Mouse (Mus musculus) embryonic facial prominence, embryonic 12.5 days (tissue): Measurements from ENCODE around the gene Rnf151. TPM values are rescaled to one million over a fixed set of nuclear protein-coding genes. Genes with fewer than 3 reads are reported as not detected.

Source experiments
- ATAC-seq: fragments of 200-750 bp; cut with Nextera tagmentation; 2 replicates; pipeline ENCODE4 v1.8.0; 2017; ENCODE audit not compliant: insufficient number of reproducible peaks, insufficient read depth, low FRiP score, low TSS enrichment
- H3K27ac ChIP-seq: fragments of 300-500 bp; sonication (generic); 2 replicates; pipeline ENCODE4 v1.5.1; 2016; ENCODE audit warnings: mild to moderate bottlenecking
- H3K27me3 ChIP-seq: fragments of 300-500 bp; sonication (generic); 2 replicates; pipeline ENCODE4 v1.6.1; 2016; ENCODE audit warnings: mild to moderate bottlenecking, moderate library complexity
- H3K36me3 ChIP-seq: fragments of 300-500 bp; sonication (generic); 2 replicates; pipeline ENCODE4 v1.6.1; 2016; ENCODE audit warnings: mild to moderate bottlenecking
- H3K4me1 ChIP-seq: fragments of 300-500 bp; sonication (generic); 2 replicates; pipeline ENCODE4 v1.6.1; 2016
- H3K4me2 ChIP-seq: fragments of 300-500 bp; sonication (generic); replicated peaks from 2 replicates; pipeline ENCODE4 v1.6.1; 2016; ENCODE audit warnings: mild to moderate bottlenecking, moderate library complexity
- H3K4me3 ChIP-seq: fragments of 300-500 bp; sonication (generic); 2 replicates; pipeline ENCODE4 v1.5.1; 2016; ENCODE audit warnings: mild to moderate bottlenecking
- H3K9ac ChIP-seq: fragments of 300-500 bp; sonication (generic); 2 replicates; pipeline ENCODE4 v1.6.1; 2016; ENCODE audit warnings: mild to moderate bottlenecking, moderate library complexity
- H3K9me3 ChIP-seq: fragments of 300-500 bp; sonication (generic); 2 replicates; pipeline ENCODE4 v1.6.1; 2016; ENCODE audit warnings: mild to moderate bottlenecking, moderate library complexity
- WGBS: fragments of 180-500 bp; shearing (Covaris S2); methylation state at CpG from one replicate; pipeline ENCODE4 v1.1.7; 2016; 5-methylcytosine and 5-hydroxymethylcytosine counted together
- polyA plus RNA-seq: library from polyadenylated mRNA; unstranded; fragments of >200 nt; fragmentation: Nextera tagmentation; extraction: Ambion mirVana; gene quantifications from 2 replicates; pipeline ENCODE4 v1.2.1, GENCODE M21; 2016

The Rnf151 gene
- 0.22 TPM in 1 of 2 replicates, not detected in the other for polyA plus RNA-seq

- Histone ChIP-seq H3K4me3 (peak within 1 kb of the TSS; percentile 84), H3K4me2 (peak within 1 kb of the TSS; percentile 66), H3K9me3 (no peaks in the 10 kb centered on the region), H3K27me3 (no peaks in the 10 kb centered on the region), H3K4me1 (peaks cover 23% of the 10 kb centered on the region), H3K9ac (peak within 1 kb of the TSS; percentile 87), H3K27ac (no peak within 1 kb of the TSS), H3K36me3 (peaks cover 45% of the 10 kb centered on the region)
- no peak for ATAC-seq
- WGBS, result 84% methylated on average over 4 of the region's 4 CpGs
Measured at GRCm38 (mm10) chr17:24717943-24718342, at the start of gene Rnf151, which contains the start of gene Rps2. Rnf151 (minus strand) TSS chr17:24718063. Rps2 (plus strand) TSS chr17:24718116.

- Histone ChIP-seq H3K27ac (0 out of 2 replicates have a peak overlapping the region, but pooled peaks have one; percentile 23), H3K9me3 (no peaks in the 10 kb centered on the region), H3K9ac (no peak overlapping the region), H3K4me1 (peaks cover 47% of the 10 kb centered on the region), H3K4me2 (no peak overlapping the region), H3K36me3 (no peaks in the 10 kb centered on the region), H3K4me3 (no peak overlapping the region), H3K27me3 (no peaks in the 10 kb centered on the region; the same call in 1 of the 2 replicates)
- no peak for ATAC-seq
- 25% methylated on average over 12 of the region's 12 CpGs for WGBS
Measured at GRCm38 (mm10) chr17:24766266-24766875, 48.5 kb upstream of the Rnf151 start.

DNA sequence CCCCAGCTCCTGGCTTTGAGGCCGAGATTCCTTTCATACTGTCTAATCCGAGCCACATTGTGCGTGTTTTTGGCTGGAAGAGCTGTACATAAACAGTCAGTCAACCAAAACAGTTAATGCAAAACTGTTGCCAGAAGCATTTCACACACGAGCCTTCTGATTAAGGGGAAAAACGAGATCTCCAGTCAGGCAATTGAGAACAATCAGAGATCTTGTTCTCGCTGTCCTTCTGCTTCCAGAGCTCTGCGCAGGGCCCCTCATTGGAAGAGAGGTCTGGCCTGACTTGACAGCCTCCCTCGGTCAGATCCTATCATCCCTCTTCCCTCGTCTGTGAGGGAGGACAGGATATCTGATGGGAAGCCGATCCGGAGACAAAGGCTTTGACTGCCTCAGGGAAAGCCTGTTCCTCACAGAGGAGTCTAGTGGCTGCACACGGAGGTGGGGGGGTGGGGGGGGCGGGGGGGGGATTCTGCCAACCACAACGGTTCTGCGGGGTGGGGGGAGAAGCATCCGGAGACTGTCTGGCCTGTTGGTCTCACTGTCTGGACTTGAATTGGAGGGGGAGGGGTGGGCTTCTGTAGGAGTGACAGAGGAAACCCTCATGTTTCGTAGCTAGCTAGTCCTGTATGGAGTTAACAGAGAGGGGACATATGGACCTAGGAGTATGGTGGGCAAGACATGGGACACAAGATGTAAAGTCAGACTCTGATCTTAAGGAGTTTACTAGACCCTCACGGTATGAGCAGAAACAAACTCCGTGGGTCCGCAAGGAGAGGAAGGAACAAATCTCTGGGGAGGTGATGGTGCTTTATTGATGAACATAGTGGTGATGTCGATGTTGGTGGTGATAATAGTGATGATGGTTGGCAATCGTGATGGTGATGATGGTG, 47.4 kb upstream of the Rnf151 start:
- Histone ChIP-seq H3K9me3 (no peaks in the 10 kb centered on the region), H3K27me3 (no peaks in the 10 kb centered on the region; the same call in 1 of the 2 replicates), H3K27ac (peak overlapping the region; percentile 85), H3K4me3 (no peak overlapping the region), H3K4me1 (peaks cover 53% of the 10 kb centered on the region), H3K9ac (no peak overlapping the region), H3K36me3 (no peaks in the 10 kb centered on the region), H3K4me2 (0 out of 2 replicates have a peak overlapping the region, but pooled peaks have one; percentile 21)
- WGBS, result 34% methylated on average over 21 of the region's 22 CpGs
- ATAC-seq, result peak; percentile 66

DNA sequence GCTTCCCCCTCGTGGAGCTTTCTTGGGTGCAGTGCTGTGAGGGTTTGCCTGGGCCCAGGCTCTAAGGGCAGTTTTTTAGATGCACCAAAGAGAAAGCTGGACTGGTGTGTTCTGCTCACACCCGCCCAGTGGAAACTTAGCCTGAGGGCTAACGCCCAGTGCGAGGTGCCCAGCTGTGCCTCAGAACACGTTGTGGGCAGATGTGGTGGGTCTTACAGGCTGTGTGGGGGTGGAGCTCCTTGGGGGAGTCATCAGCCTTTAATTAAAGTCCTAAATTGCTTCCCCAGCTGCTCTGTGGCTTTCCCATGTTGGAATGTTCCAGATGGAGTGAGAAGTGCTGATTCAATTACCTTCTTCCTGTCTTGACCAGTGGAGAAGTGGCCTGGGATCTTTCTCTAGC, 43.3 kb upstream of the Rnf151 start:
- no peaks in the 10 kb centered on the region for H3K9me3 ChIP-seq
- H3K4me3 ChIP-seq, result no peak overlapping the region
- H3K36me3 ChIP-seq, result no peaks in the 10 kb centered on the region
- no peak overlapping the region for H3K9ac ChIP-seq
- no peaks in the 10 kb centered on the region for H3K27me3 ChIP-seq
- H3K27ac ChIP-seq, result no peak overlapping the region
- WGBS, result 30% methylated on average over 5 of the region's 5 CpGs
- ATAC-seq, result no peak
- H3K4me2 ChIP-seq, result no peak overlapping the region
- H3K4me1 ChIP-seq, result peaks cover 36% of the 10 kb centered on the region

GRCm38 (mm10) chr17:24757394-24757793, 39.5 kb upstream of the Rnf151 start:
- H3K36me3 ChIP-seq, result no peaks in the 10 kb centered on the region
- no peak overlapping the region for H3K4me2 ChIP-seq
- H3K27me3 ChIP-seq, result peaks cover 36% of the 10 kb centered on the region
- whole genome bisulfite sequencing, result 90% methylated on average over 1 of the region's 1 CpGs
- H3K9ac ChIP-seq, result no peak overlapping the region
- H3K4me3 ChIP-seq, result no peak overlapping the region
- peaks cover 27% of the 10 kb centered on the region for H3K4me1 ChIP-seq
- H3K9me3 ChIP-seq, result no peaks in the 10 kb centered on the region
- no peak overlapping the region for H3K27ac ChIP-seq
- no peak for ATAC-seq

DNA sequence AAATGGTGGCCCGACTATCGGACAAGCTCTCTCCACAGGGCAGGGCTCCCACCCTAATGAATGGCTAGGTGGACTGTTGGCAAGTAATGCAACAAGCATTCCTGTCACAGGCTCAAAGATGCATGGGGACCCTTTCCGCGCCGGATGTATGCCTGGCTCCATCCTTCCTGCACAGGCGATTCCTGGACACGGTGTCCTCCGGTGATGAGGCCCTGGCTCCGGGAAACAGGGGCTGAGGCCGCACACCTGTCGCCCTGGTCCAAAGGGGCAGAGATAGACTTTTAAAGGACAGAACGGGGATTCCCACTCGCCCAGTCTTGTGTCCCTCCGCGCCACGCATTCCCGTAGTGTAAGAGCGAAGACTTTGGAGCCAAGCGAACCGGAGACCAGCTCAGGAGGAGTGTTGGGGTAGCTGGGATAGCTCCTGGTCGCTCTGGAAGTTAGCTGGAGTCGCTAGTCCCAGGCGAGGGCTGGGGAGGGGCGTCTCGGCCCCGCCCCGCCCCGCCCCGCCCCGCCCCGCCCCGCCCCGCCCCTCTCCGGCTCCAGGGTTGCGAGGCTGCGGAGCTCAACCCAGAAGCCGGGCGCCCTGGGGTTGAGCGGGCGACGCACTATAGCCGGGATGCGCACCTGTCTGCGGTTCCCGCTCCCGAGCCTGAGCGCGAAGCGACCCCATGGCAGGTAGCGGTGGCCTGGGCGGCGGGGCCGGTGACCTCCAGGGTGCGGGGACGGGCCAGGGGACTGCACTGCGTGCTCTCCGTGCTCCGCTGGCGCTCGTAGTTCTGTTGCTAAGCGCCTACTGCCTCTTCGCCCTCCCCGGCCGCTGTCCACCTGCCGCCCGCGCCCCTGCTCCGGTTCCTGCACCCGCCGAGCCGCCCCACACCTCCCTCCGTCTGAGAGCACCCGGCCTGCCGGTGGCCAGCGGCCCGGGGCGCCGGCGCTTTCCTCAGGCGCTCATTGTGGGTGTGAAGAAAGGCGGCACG, 34.8 kb upstream of the Rnf151 start, which contains the start of gene Hs3st6:
TSS of gene Hs3st6 (plus strand) at position 574 of the 980 bp plus-strand sequence.
- Histone ChIP-seq H3K4me2 (peak within 1 kb of the TSS; percentile 98), H3K9me3 (no peaks in the 10 kb centered on the region)
- peak; percentile 85 for ATAC-seq

GRCm38 (mm10) chr17:24751528-24751927, 33.7 kb upstream of the Rnf151 start:
- peak overlapping the region; percentile 98; the same call in 1 of the 2 replicates for H3K4me2 ChIP-seq
- WGBS, result 22% methylated on average over 4 of the region's 4 CpGs

More for the DNA sequence above, 34.8 kb upstream of the Rnf151 start, which contains the start of gene Hs3st6:
- Histone ChIP-seq H3K27me3 (peaks cover 63% of the 10 kb centered on the region), H3K4me3 (peak within 1 kb of the TSS; percentile 56), H3K4me1 (peaks cover 17% of the 10 kb centered on the region), H3K9ac (peak within 1 kb of the TSS; percentile 31), H3K27ac (no peak within 1 kb of the TSS), H3K36me3 (no peaks in the 10 kb centered on the region)
- WGBS, result 1% methylated on average over 78 of the region's 82 CpGs

GRCm38 (mm10) chr17:24746986-24747385, 29.1 kb upstream of the Rnf151 start:
- Histone ChIP-seq H3K4me3 (no peak overlapping the region), H3K27ac (peak overlapping the region; percentile 30; the same call in 1 of the 2 replicates), H3K4me1 (peaks cover 12% of the 10 kb centered on the region; the same call in 1 of the 2 replicates), H3K9ac (no peak overlapping the region), H3K27me3 (peaks cover 23% of the 10 kb centered on the region), H3K9me3 (no peaks in the 10 kb centered on the region), H3K4me2 (no peak overlapping the region), H3K36me3 (0 out of 2 replicates have a peak, but pooled peaks cover 4% of the 10 kb centered on the region)
- no peak for ATAC-seq
- 34% methylated on average over 4 of the region's 4 CpGs for WGBS

More at GRCm38 (mm10) chr17:24751528-24751927, 33.7 kb upstream of the Rnf151 start:
- no peak for ATAC-seq
- Histone ChIP-seq H3K9ac (no peak overlapping the region), H3K27me3 (peaks cover 63% of the 10 kb centered on the region), H3K9me3 (no peaks in the 10 kb centered on the region), H3K36me3 (no peaks in the 10 kb centered on the region), H3K4me1 (peaks cover 27% of the 10 kb centered on the region), H3K27ac (no peak overlapping the region), H3K4me3 (0 out of 2 replicates have a peak overlapping the region, but pooled peaks have one; percentile 56)

DNA sequence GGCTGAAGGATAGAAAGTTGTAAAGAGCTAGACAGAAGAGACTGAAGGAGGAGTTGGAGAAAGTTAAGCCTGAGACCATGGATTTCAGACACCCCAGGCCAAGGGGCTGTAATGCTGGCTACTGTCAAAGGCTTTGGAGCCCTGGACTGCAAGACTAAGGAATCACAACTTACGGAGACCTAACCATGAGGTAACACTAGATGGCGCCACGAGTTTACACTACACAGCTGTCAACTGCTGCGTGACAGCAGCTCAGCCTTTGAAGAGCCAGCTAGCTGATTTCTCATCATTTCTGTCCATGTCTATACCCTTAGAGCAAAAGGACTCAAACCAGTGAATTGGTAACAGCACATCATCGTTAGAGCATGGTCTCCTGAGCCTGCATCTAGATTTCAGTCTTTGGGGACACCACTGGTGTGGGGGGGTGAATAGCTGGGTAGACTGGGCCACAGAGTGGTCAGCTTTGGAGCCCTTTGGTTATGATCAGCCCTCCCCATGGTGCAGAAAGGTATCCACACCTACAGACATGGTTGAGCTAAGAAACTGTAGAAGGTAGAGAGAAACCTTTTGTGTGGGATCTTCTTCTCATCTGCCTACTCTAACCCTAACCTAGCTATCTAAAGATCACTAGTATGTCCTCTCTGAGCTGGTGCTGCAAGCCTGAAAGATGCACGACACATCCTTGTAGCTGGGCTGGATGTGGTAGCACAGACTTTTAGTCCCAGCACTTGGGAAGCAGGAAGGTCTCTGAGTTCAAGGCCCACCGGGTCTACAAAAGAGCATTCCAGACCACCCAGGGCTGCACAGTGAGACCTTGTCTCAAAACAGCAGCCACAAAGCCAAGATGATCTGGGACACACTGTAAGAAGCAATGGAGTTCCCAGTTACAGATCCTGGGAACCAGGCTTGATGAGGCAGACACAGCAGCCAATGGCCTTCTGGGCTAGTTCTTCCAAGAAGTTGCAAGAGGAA, 27.9 kb upstream of the Rnf151 start:
- Histone ChIP-seq H3K36me3 (0 out of 2 replicates have a peak, but pooled peaks cover 9% of the 10 kb centered on the region), H3K4me2 (no peak overlapping the region), H3K4me3 (no peak overlapping the region), H3K9me3 (no peaks in the 10 kb centered on the region), H3K27me3 (peaks cover 11% of the 10 kb centered on the region), H3K4me1 (0 out of 2 replicates have a peak, but pooled peaks cover 10% of the 10 kb centered on the region), H3K9ac (no peak overlapping the region), H3K27ac (no peak overlapping the region)
- ATAC-seq, result peak; percentile 76; the same call in 1 of the 2 replicates
- WGBS, result 20% methylated on average over 7 of the region's 7 CpGs

DNA sequence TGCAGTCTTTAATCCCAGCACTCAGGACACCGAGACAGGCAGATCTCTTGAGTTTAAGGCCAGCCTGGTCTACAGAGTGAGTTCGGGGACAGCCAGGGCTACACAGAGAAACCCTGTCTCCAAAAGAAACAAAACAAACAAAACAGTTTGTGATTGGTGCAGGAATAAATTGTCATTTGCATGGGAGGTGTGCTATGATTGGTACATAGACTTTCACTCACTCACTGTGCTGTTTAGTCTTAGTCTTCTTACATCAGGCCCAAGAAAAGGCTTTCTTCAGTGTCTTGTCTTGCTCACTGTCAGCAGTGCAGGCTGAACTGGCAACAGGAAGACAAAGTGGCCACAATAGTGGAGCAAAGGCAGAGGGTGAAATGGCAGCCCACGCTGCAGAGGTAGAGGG, 26.5 kb upstream of the Rnf151 start:
- Histone ChIP-seq H3K9ac (no peak overlapping the region), H3K4me3 (no peak overlapping the region), H3K36me3 (0 out of 2 replicates have a peak, but pooled peaks cover 14% of the 10 kb centered on the region), H3K4me1 (0 out of 2 replicates have a peak, but pooled peaks cover 10% of the 10 kb centered on the region), H3K27me3 (no peaks in the 10 kb centered on the region), H3K4me2 (no peak overlapping the region), H3K27ac (no peak overlapping the region), H3K9me3 (no peaks in the 10 kb centered on the region)
- ATAC-seq, result no peak
- WGBS, result 65% methylated on average over 3 of the region's 3 CpGs
